Mouse (Mus musculus): ENCODE results near the gene Hspa1b. TPM values are rescaled to one million over a fixed set of nuclear protein-coding genes. Genes with fewer than 3 reads are reported as not detected.

Hspa1b gene
- total and polyA plus RNA-seq, 3 experiments = 2.9 to 11.2 (median 6.3) TPM

DNA sequence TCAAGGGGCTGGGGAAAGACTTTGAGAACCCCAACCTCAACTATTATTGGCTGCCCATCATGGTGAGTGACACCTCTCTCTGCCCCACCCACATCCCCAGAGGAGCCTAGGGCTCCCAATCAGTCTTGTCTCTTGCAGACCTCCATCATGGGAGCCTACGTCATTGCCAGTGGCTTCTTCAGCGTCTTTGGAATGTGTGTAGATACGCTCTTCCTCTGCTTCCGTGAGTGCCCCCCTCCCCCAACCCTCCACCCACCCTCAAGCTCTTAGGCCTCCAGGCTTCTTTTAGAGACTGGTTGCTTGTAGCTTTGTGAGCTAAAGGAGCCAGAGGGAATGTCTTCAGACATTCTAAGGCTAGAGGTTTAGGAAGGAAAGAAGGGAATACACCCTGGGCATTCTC is 30.2 kb downstream of the Hspa1b start:
- intact Hi-C loops (cut with DNase I) = no loop called here
- no peak overlapping the region for H3K4me3 ChIP-seq
- H3K27me3 ChIP-seq (ENCODE audit: control insufficient read depth, insufficient read depth, low read length) = no peaks in the 10 kb centered on the region
- no peak overlapping the region for H3K9ac ChIP-seq (ENCODE audit: low read depth, low read length)
- TF ChIP-seq POLR2A (IDR thresholded peaks at IDR 0.05; ENCODE audit: insufficient read depth, low read depth, low read length) = no peak
- no peak for TF ChIP-seq EP300 (IDR thresholded peaks at IDR 0.05; ENCODE audit: insufficient read depth, low read depth, low read length)
- no peak for TF ChIP-seq CTCF (IDR thresholded peaks at IDR 0.05)
- 33% methylated on average over 4 of the region's 4 CpGs for WGBS
- peaks cover 1% of the 10 kb centered on the region; the same call in 1 of the 2 replicates for H3K4me1 ChIP-seq (ENCODE audit: control insufficient read depth, insufficient read depth, low read length)
- H3K79me2 ChIP-seq (replicated peaks; ENCODE audit: control insufficient read depth, insufficient read depth, low read length) = no peaks in the 10 kb centered on the region
- no peak overlapping the region for H3K27ac ChIP-seq
- DNase-seq = no peak
- H3K36me3 ChIP-seq (ENCODE audit: control insufficient read depth, insufficient read depth, low read length) = no peaks in the 10 kb centered on the region

GRCm38 (mm10) chr17:34927306-34928019 is 31.6 kb downstream of the Hspa1b start:
- no peak overlapping the region for H3K27ac ChIP-seq
- no peaks in the 10 kb centered on the region for H3K36me3 ChIP-seq (ENCODE audit: control insufficient read depth, insufficient read depth, low read length)
- no peaks in the 10 kb centered on the region for H3K79me2 ChIP-seq (replicated peaks; ENCODE audit: control insufficient read depth, insufficient read depth, low read length)
- WGBS = 81% methylated on average over 18 of the region's 18 CpGs
- H3K4me3 ChIP-seq = no peak overlapping the region
- no peak overlapping the region for H3K9ac ChIP-seq (ENCODE audit: low read depth, low read length)
- TF ChIP-seq CTCF (IDR thresholded peaks at IDR 0.05) (no peak), EP300 (IDR thresholded peaks at IDR 0.05; ENCODE audit: insufficient read depth, low read depth, low read length) (no peak), POLR2A (IDR thresholded peaks at IDR 0.05; ENCODE audit: insufficient read depth, low read depth, low read length) (no peak)
- intact Hi-C loops (cut with DNase I) = no loop called here
- H3K27me3 ChIP-seq (ENCODE audit: control insufficient read depth, insufficient read depth, low read length) = no peaks in the 10 kb centered on the region
- peaks cover 1% of the 10 kb centered on the region; the same call in 1 of the 2 replicates for H3K4me1 ChIP-seq (ENCODE audit: control insufficient read depth, insufficient read depth, low read length)
- DNase-seq = no peak

- no peaks in the 10 kb centered on the region for H3K27me3 ChIP-seq (ENCODE audit: control insufficient read depth, insufficient read depth, low read length)
- no peak for DNase-seq
- intact Hi-C loops (cut with DNase I) = no loop called here
- H3K27ac ChIP-seq = no peak overlapping the region
- H3K36me3 ChIP-seq (ENCODE audit: control insufficient read depth, insufficient read depth, low read length) = no peaks in the 10 kb centered on the region
- H3K79me2 ChIP-seq (replicated peaks; ENCODE audit: control insufficient read depth, insufficient read depth, low read length) = no peaks in the 10 kb centered on the region
- no peak overlapping the region for H3K4me3 ChIP-seq
- no peaks in the 10 kb centered on the region for H3K4me1 ChIP-seq (ENCODE audit: control insufficient read depth, insufficient read depth, low read length)
- H3K9ac ChIP-seq (ENCODE audit: low read depth, low read length) = no peak overlapping the region
- 60% methylated on average over 5 of the region's 5 CpGs for WGBS
- TF ChIP-seq EP300 (IDR thresholded peaks at IDR 0.05; ENCODE audit: insufficient read depth, low read depth, low read length) = no peak
- no peak for TF ChIP-seq CTCF (IDR thresholded peaks at IDR 0.05)
- TF ChIP-seq POLR2A (IDR thresholded peaks at IDR 0.05; ENCODE audit: insufficient read depth, low read depth, low read length) = no peak
Measured at GRCm38 (mm10) chr17:34924258-34924657, 34.8 kb downstream of the Hspa1b start.

DNA sequence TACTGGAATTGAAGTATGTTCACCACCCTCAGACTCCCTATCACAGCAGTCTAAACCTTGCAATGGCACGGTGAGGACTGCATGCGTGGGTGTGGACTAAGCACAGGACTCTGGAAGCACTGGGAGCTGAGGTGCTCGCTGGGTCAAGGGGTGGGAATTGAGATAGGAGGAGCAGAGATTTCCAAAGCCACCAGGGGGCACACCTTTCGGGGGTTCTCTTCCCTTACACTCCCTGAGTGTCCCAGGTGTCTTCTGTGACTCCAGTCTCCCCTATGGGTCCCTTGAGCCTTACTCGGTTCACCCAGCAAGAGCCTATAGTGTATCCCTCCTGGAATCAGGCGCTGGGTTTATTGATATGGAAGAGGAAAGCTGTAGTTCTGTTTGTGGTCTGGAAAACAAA is 36.1 kb downstream of the Hspa1b start:
- no peaks in the 10 kb centered on the region for H3K36me3 ChIP-seq (ENCODE audit: control insufficient read depth, insufficient read depth, low read length)
- no peaks in the 10 kb centered on the region for H3K27me3 ChIP-seq (ENCODE audit: control insufficient read depth, insufficient read depth, low read length)
- no peak overlapping the region for H3K27ac ChIP-seq
- TF ChIP-seq EP300 (IDR thresholded peaks at IDR 0.05; ENCODE audit: insufficient read depth, low read depth, low read length) (no peak), CTCF (IDR thresholded peaks at IDR 0.05) (peak; percentile 39)
- WGBS = 42% methylated on average over 6 of the region's 6 CpGs
- H3K4me1 ChIP-seq (ENCODE audit: control insufficient read depth, insufficient read depth, low read length) = no peaks in the 10 kb centered on the region
- no peak for DNase-seq
- intact Hi-C loops (cut with DNase I) = no loop called here
- H3K9ac ChIP-seq (ENCODE audit: low read depth, low read length) = no peak overlapping the region
- no peaks in the 10 kb centered on the region for H3K79me2 ChIP-seq (replicated peaks; ENCODE audit: control insufficient read depth, insufficient read depth, low read length)
- no peak overlapping the region for H3K4me3 ChIP-seq

GRCm38 (mm10) chr17:34917188-34917587 is 41.9 kb downstream of the Hspa1b start:
- H3K9ac ChIP-seq (ENCODE audit: low read depth, low read length) = no peak overlapping the region
- 57% methylated on average over 9 of the region's 9 CpGs for WGBS
- DNase-seq = no peak
- H3K79me2 ChIP-seq (replicated peaks; ENCODE audit: control insufficient read depth, insufficient read depth, low read length) = no peaks in the 10 kb centered on the region
- intact Hi-C loops (cut with DNase I) = no loop called here
- no peaks in the 10 kb centered on the region for H3K36me3 ChIP-seq (ENCODE audit: control insufficient read depth, insufficient read depth, low read length)
- no peaks in the 10 kb centered on the region for H3K4me1 ChIP-seq (ENCODE audit: control insufficient read depth, insufficient read depth, low read length)
- H3K4me3 ChIP-seq = no peak overlapping the region
- H3K27me3 ChIP-seq (ENCODE audit: control insufficient read depth, insufficient read depth, low read length) = no peaks in the 10 kb centered on the region
- TF ChIP-seq EP300 (IDR thresholded peaks at IDR 0.05; ENCODE audit: insufficient read depth, low read depth, low read length) = no peak
- no peak for TF ChIP-seq CTCF (IDR thresholded peaks at IDR 0.05)
- TF ChIP-seq POLR2A (IDR thresholded peaks at IDR 0.05; ENCODE audit: insufficient read depth, low read depth, low read length) = no peak
- H3K27ac ChIP-seq = no peak overlapping the region

DNA sequence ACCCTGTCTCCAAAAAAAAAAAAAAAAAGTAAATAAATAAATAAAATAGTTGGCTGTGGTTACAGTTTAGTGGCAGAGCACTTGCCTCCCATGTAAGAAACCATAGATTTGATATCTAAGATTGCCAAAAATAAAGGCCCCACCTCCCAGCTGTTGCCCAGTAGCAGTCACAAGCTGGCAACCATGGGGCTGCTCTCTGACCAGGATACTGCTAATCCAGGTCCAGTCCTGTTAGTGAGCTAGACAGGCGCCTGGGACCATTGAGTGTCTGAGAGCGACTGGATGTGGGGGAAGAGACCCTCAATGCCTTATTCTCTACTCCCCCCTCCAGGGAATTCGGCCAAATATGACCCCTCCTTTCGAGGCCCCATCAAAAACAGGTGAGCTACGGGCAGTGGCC is 42.7 kb downstream of the Hspa1b start:
- no peak for DNase-seq
- no peak overlapping the region for H3K9ac ChIP-seq (ENCODE audit: low read depth, low read length)
- no peaks in the 10 kb centered on the region for H3K4me1 ChIP-seq (ENCODE audit: control insufficient read depth, insufficient read depth, low read length)
- intact Hi-C loops (cut with DNase I) = no loop called here
- 87% methylated on average over 5 of the region's 5 CpGs for WGBS
- no peaks in the 10 kb centered on the region for H3K27me3 ChIP-seq (ENCODE audit: control insufficient read depth, insufficient read depth, low read length)
- no peaks in the 10 kb centered on the region for H3K36me3 ChIP-seq (ENCODE audit: control insufficient read depth, insufficient read depth, low read length)
- TF ChIP-seq POLR2A (IDR thresholded peaks at IDR 0.05; ENCODE audit: insufficient read depth, low read depth, low read length) (no peak), CTCF (IDR thresholded peaks at IDR 0.05) (no peak), EP300 (IDR thresholded peaks at IDR 0.05; ENCODE audit: insufficient read depth, low read depth, low read length) (no peak)
- no peaks in the 10 kb centered on the region for H3K79me2 ChIP-seq (replicated peaks; ENCODE audit: control insufficient read depth, insufficient read depth, low read length)
- H3K27ac ChIP-seq = no peak overlapping the region
- no peak overlapping the region for H3K4me3 ChIP-seq
